Mouse (Mus musculus) hindbrain, embryonic 14.5 days (tissue): ENCODE data around the gene Il4i1. TPM values are rescaled to one million over a fixed set of nuclear protein-coding genes. Genes with fewer than 3 reads are reported as not detected.

Experiments
- microRNA counts: library from miRNA; unstranded; fragments of <30 nt; microRNA quantifications from one replicate; lab custom pipeline; 2016
- microRNA-seq: library from miRNA; unstranded; fragments of <30 nt; microRNA quantifications from one replicate; pipeline ENCODE4, GENCODE M21; 2016
- polyA plus RNA-seq: library from polyadenylated mRNA; unstranded; fragments of >200 nt; fragmentation: Nextera tagmentation; extraction: Ambion mirVana; gene quantifications from 2 replicates; pipeline ENCODE4 v1.2.1, GENCODE M21; 2014

The Il4i1 gene
- polyA plus RNA-seq, 1 experiment from 2014 or later: 1.3 TPM

MicroRNAs within 50 kb of the gene (microRNA counts, 519-probe panel; counts per million panel counts)
- microRNA mmu-miR-707 (lab: Ali Mortazavi, UCI): not detected

Small RNAs within 50 kb of the gene (microRNA-seq; reads per million reads assigned to microRNA genes)
- not detected for gene Mir707

Other genes starting within 250 kb of the Il4i1 start
- gene Napsa, start 244.0 kb upstream of the Il4i1 start, polyA plus RNA-seq: 0.81 and 1.0 TPM in 2 replicates
- 7.2 and 8.6 TPM in 2 replicates for gene Kcnc3, start 225.7 kb upstream of the Il4i1 start, polyA plus RNA-seq
- gene Myh14, start 145.5 kb upstream of the Il4i1 start, polyA plus RNA-seq: 4.2 and 5.0 TPM in 2 replicates
- not detected in 2 replicates for gene Izumo2, start 107.6 kb upstream of the Il4i1 start, polyA plus RNA-seq
- gene Vrk3, start 68.0 kb upstream of the Il4i1 start, polyA plus RNA-seq: 24.5 and 28.8 TPM in 2 replicates
- gene Zfp473, start 65.3 kb upstream of the Il4i1 start, polyA plus RNA-seq: 1.4 and 1.5 TPM in 2 replicates
- gene Nup62, start 299 bp upstream of the Il4i1 start, polyA plus RNA-seq: 25.4 and 30.0 TPM in 2 replicates
- gene Atf5, start 271 bp downstream of the Il4i1 start, polyA plus RNA-seq: 2.2 and 2.5 TPM in 2 replicates
- 57.6 and 59.1 TPM in 2 replicates for gene Akt1s1, start 32.6 kb downstream of the Il4i1 start, polyA plus RNA-seq
- 98.5 and 104 TPM in 2 replicates for gene Tbc1d17, start 32.7 kb downstream of the Il4i1 start, polyA plus RNA-seq
- 23.4 and 26.5 TPM in 2 replicates for gene Pnkp, start 40.8 kb downstream of the Il4i1 start, polyA plus RNA-seq
- 430 and 454 TPM in 2 replicates for gene Ptov1, start 53.4 kb downstream of the Il4i1 start, polyA plus RNA-seq
- gene Med25, start 76.3 kb downstream of the Il4i1 start, polyA plus RNA-seq: 87.5 and 90.6 TPM in 2 replicates
- 15.9 and 16.0 TPM in 2 replicates for gene Fuz, start 79.7 kb downstream of the Il4i1 start, polyA plus RNA-seq
- gene Ap2a1, start 113.1 kb downstream of the Il4i1 start, polyA plus RNA-seq: 123 and 135 TPM in 2 replicates
- 0.14 and 0.33 TPM in 2 replicates for gene Tsks, start 126.8 kb downstream of the Il4i1 start, polyA plus RNA-seq
- gene Cpt1c, start 158.5 kb downstream of the Il4i1 start, polyA plus RNA-seq: 53.3 and 53.8 TPM in 2 replicates
- 194 and 210 TPM in 2 replicates for gene Prmt1, start 170.2 kb downstream of the Il4i1 start, polyA plus RNA-seq
- gene Irf3, start 181.3 kb downstream of the Il4i1 start, polyA plus RNA-seq: 52.1 and 56.9 TPM in 2 replicates
- gene Bcl2l12, start 182.3 kb downstream of the Il4i1 start, polyA plus RNA-seq: 9.2 and 12.6 TPM in 2 replicates
- 59.7 and 61.9 TPM in 2 replicates for gene Scaf1, start 200.0 kb downstream of the Il4i1 start, polyA plus RNA-seq
- 14.2 and 15.2 TPM in 2 replicates for gene Rras, start 201.6 kb downstream of the Il4i1 start, polyA plus RNA-seq
- 16.5 and 16.8 TPM in 2 replicates for gene Prr12, start 236.5 kb downstream of the Il4i1 start, polyA plus RNA-seq
- gene Nosip, start 246.0 kb downstream of the Il4i1 start, polyA plus RNA-seq: 57.9 and 62.1 TPM in 2 replicates
- gene Prrg2, start 246.3 kb downstream of the Il4i1 start, polyA plus RNA-seq: 12.8 and 13.9 TPM in 2 replicates